Mouse (Mus musculus): ENCODE results near the gene Mre11a. TPM values are rescaled to one million over a fixed set of nuclear protein-coding genes. Genes with fewer than 3 reads are reported as not detected.

Mre11a gene
- total and polyA plus RNA-seq, 3 experiments: 10.9 to 72.4 (median 44.7) TPM

GRCm38 (mm10) chr9:14770803-14771471, 13.5 kb upstream of the Mre11a start, which contains the start of gene 1700012B09Rik:
1700012B09Rik (minus strand) TSS chr9:14771030.
- ATAC-seq (ENCODE audit: extremely low read depth, insufficient number of reproducible peaks, low FRiP score, poor library complexity, severe bottlenecking): no peak
- 0 out of 2 replicates have a peak, but pooled peaks cover 4% of the 10 kb centered on the region for H3K4me1 ChIP-seq (ENCODE audit: insufficient read depth, low read depth, low read length)
- no peaks in the 10 kb centered on the region for H3K36me3 ChIP-seq (replicated peaks)
- no peak within 1 kb of the TSS for H3K4me3 ChIP-seq (ENCODE audit: low read depth, low read length)
- peaks cover 19% of the 10 kb centered on the region for H3K27me3 ChIP-seq (ENCODE audit: insufficient read depth, low read length)
- DNase-seq (ENCODE audit: low spot score): no peak
- TF ChIP-seq TAL1 (conservative IDR thresholded peaks at IDR 0.05; ENCODE audit: low read depth, low read length) (no peak), GATA2 (IDR thresholded peaks at IDR 0.05; ENCODE audit: borderline replicate concordance, low read depth, low read length) (no peak), CTCF (IDR thresholded peaks at IDR 0.05; ENCODE audit: low read depth, low read length) (no peak), POLR2AphosphoS5 (IDR thresholded peaks at IDR 0.05; ENCODE audit: insufficient replicate concordance, low read depth, low read length) (no peak), GATA1 (IDR thresholded peaks at IDR 0.05; ENCODE audit: borderline replicate concordance, low read length) (no peak)
- no peaks in the 10 kb centered on the region for H3K9me3 ChIP-seq (replicated peaks)

- no peak for DNase-seq (ENCODE audit: low spot score)
- H3K27me3 ChIP-seq (ENCODE audit: insufficient read depth, low read length): peaks cover 19% of the 10 kb centered on the region
- H3K36me3 ChIP-seq (replicated peaks): no peaks in the 10 kb centered on the region
- no peak overlapping the region for H3K4me3 ChIP-seq (ENCODE audit: low read depth, low read length)
- ATAC-seq (ENCODE audit: extremely low read depth, insufficient number of reproducible peaks, low FRiP score, poor library complexity, severe bottlenecking): no peak
- H3K9me3 ChIP-seq (replicated peaks): no peaks in the 10 kb centered on the region
- 0 out of 2 replicates have a peak, but pooled peaks cover 4% of the 10 kb centered on the region for H3K4me1 ChIP-seq (ENCODE audit: insufficient read depth, low read depth, low read length)
- TF ChIP-seq POLR2AphosphoS5 (IDR thresholded peaks at IDR 0.05; ENCODE audit: insufficient replicate concordance, low read depth, low read length) (no peak), GATA2 (IDR thresholded peaks at IDR 0.05; ENCODE audit: borderline replicate concordance, low read depth, low read length) (no peak), GATA1 (IDR thresholded peaks at IDR 0.05; ENCODE audit: borderline replicate concordance, low read length) (no peak), TAL1 (conservative IDR thresholded peaks at IDR 0.05; ENCODE audit: low read depth, low read length) (no peak), CTCF (IDR thresholded peaks at IDR 0.05; ENCODE audit: low read depth, low read length) (no peak)
Observed at GRCm38 (mm10) chr9:14772074-14772473, 12.4 kb upstream of the Mre11a start.

- peaks cover 11% of the 10 kb centered on the region for H3K27me3 ChIP-seq (ENCODE audit: insufficient read depth, low read length)
- H3K4me1 ChIP-seq (ENCODE audit: insufficient read depth, low read depth, low read length): 0 out of 2 replicates have a peak, but pooled peaks cover 4% of the 10 kb centered on the region
- peaks cover 6% of the 10 kb centered on the region for H3K36me3 ChIP-seq (replicated peaks)
- no peaks in the 10 kb centered on the region for H3K9me3 ChIP-seq (replicated peaks)
- DNase-seq (ENCODE audit: low spot score) (no peak), ATAC-seq (ENCODE audit: extremely low read depth, insufficient number of reproducible peaks, low FRiP score, poor library complexity, severe bottlenecking) (no peak)
- H3K4me3 ChIP-seq (ENCODE audit: low read depth, low read length): no peak overlapping the region
- TF ChIP-seq GATA1 (IDR thresholded peaks at IDR 0.05; ENCODE audit: borderline replicate concordance, low read length) (no peak), POLR2AphosphoS5 (IDR thresholded peaks at IDR 0.05; ENCODE audit: insufficient replicate concordance, low read depth, low read length) (no peak), CTCF (IDR thresholded peaks at IDR 0.05; ENCODE audit: low read depth, low read length) (no peak)
Observed at GRCm38 (mm10) chr9:14773813-14774212, 10.6 kb upstream of the Mre11a start.

- no peak for TF ChIP-seq GATA2 (IDR thresholded peaks at IDR 0.05; ENCODE audit: borderline replicate concordance, low read depth, low read length)
- no peak for TF ChIP-seq POLR2AphosphoS5 (IDR thresholded peaks at IDR 0.05; ENCODE audit: insufficient replicate concordance, low read depth, low read length)
- TF ChIP-seq TAL1 (conservative IDR thresholded peaks at IDR 0.05; ENCODE audit: low read depth, low read length): no peak
- TF ChIP-seq CTCF (IDR thresholded peaks at IDR 0.05; ENCODE audit: low read depth, low read length): no peak
- no peak for TF ChIP-seq GATA1 (IDR thresholded peaks at IDR 0.05; ENCODE audit: borderline replicate concordance, low read length)
- Histone ChIP-seq H3K4me3 (ENCODE audit: low read depth, low read length) (no peak overlapping the region), H3K27me3 (ENCODE audit: insufficient read depth, low read length) (no peaks in the 10 kb centered on the region), H3K9me3 (replicated peaks) (no peaks in the 10 kb centered on the region), H3K4me1 (ENCODE audit: insufficient read depth, low read depth, low read length) (peaks cover 13% of the 10 kb centered on the region), H3K36me3 (replicated peaks) (peaks cover 39% of the 10 kb centered on the region)
- ATAC-seq (ENCODE audit: extremely low read depth, insufficient number of reproducible peaks, low FRiP score, poor library complexity, severe bottlenecking) (no peak), DNase-seq (ENCODE audit: low spot score) (no peak)
Observed at GRCm38 (mm10) chr9:14778341-14778740, 6.1 kb upstream of the Mre11a start.

GRCm38 (mm10) chr9:14787356-14787755, 2.9 kb downstream of the Mre11a start:
- TF ChIP-seq GATA1 (IDR thresholded peaks at IDR 0.05; ENCODE audit: borderline replicate concordance, low read length): no peak
- no peak for TF ChIP-seq POLR2AphosphoS5 (IDR thresholded peaks at IDR 0.05; ENCODE audit: insufficient replicate concordance, low read depth, low read length)
- no peak for TF ChIP-seq GATA2 (IDR thresholded peaks at IDR 0.05; ENCODE audit: borderline replicate concordance, low read depth, low read length)
- no peak for TF ChIP-seq CTCF (IDR thresholded peaks at IDR 0.05; ENCODE audit: low read depth, low read length)
- no peak for TF ChIP-seq TAL1 (conservative IDR thresholded peaks at IDR 0.05; ENCODE audit: low read depth, low read length)
- Histone ChIP-seq H3K4me1 (ENCODE audit: insufficient read depth, low read depth, low read length) (peaks cover 32% of the 10 kb centered on the region), H3K9me3 (replicated peaks) (no peaks in the 10 kb centered on the region), H3K4me3 (ENCODE audit: low read depth, low read length) (no peak overlapping the region), H3K27me3 (ENCODE audit: insufficient read depth, low read length) (no peaks in the 10 kb centered on the region), H3K36me3 (replicated peaks) (peaks cover 61% of the 10 kb centered on the region)
- no peak for DNase-seq (ENCODE audit: low spot score)
- ATAC-seq (ENCODE audit: extremely low read depth, insufficient number of reproducible peaks, low FRiP score, poor library complexity, severe bottlenecking): no peak

GRCm38 (mm10) chr9:14805714-14806113, 21.3 kb downstream of the Mre11a start:
- Histone ChIP-seq H3K36me3 (replicated peaks) (peaks cover 95% of the 10 kb centered on the region), H3K4me3 (ENCODE audit: low read depth, low read length) (no peak overlapping the region), H3K27me3 (ENCODE audit: insufficient read depth, low read length) (no peaks in the 10 kb centered on the region), H3K9me3 (replicated peaks) (no peaks in the 10 kb centered on the region), H3K4me1 (ENCODE audit: insufficient read depth, low read depth, low read length) (no peaks in the 10 kb centered on the region)
- TF ChIP-seq GATA1 (IDR thresholded peaks at IDR 0.05; ENCODE audit: borderline replicate concordance, low read length): no peak
- TF ChIP-seq GATA2 (IDR thresholded peaks at IDR 0.05; ENCODE audit: borderline replicate concordance, low read depth, low read length): no peak
- no peak for TF ChIP-seq TAL1 (conservative IDR thresholded peaks at IDR 0.05; ENCODE audit: low read depth, low read length)
- no peak for TF ChIP-seq CTCF (IDR thresholded peaks at IDR 0.05; ENCODE audit: low read depth, low read length)
- no peak for TF ChIP-seq POLR2AphosphoS5 (IDR thresholded peaks at IDR 0.05; ENCODE audit: insufficient replicate concordance, low read depth, low read length)
- DNase-seq (ENCODE audit: low spot score): no peak
- no peak for ATAC-seq (ENCODE audit: extremely low read depth, insufficient number of reproducible peaks, low FRiP score, poor library complexity, severe bottlenecking)
